Mouse (Mus musculus): ENCODE results near the gene Mcfd2. TPM values are rescaled to one million over a fixed set of nuclear protein-coding genes. Genes with fewer than 3 reads are reported as not detected.

Mcfd2 gene
- polyA plus RNA-seq, 3 experiments from 2014 or later = 20.8 to 40.7 (median 37.4) TPM

GRCm38 (mm10) chr17:87287197-87287777, 21.6 kb upstream of the Mcfd2 start:
- no peak for ATAC-seq

- no peak for ATAC-seq
Measured at GRCm38 (mm10) chr17:87286481-87287143, 20.9 kb upstream of the Mcfd2 start.

- ATAC-seq = no peak
Measured at GRCm38 (mm10) chr17:87285731-87286465, 20.2 kb upstream of the Mcfd2 start.

- ATAC-seq = no peak
Measured at GRCm38 (mm10) chr17:87284482-87285040, 18.8 kb upstream of the Mcfd2 start.

- peak; percentile 64 for ATAC-seq
Measured at GRCm38 (mm10) chr17:87283755-87284481, 18.2 kb upstream of the Mcfd2 start.

- peak; percentile 32 for ATAC-seq
Measured at GRCm38 (mm10) chr17:87283055-87283754, 17.5 kb upstream of the Mcfd2 start.

- ATAC-seq = peak; percentile 69
Measured at GRCm38 (mm10) chr17:87282706-87283053, 16.9 kb upstream of the Mcfd2 start, which contains the start of gene Ttc7. TSS of gene Ttc7 (plus strand) at chr17:87282886.

- peak; percentile 52 for ATAC-seq
Measured at GRCm38 (mm10) chr17:87282007-87282705, 16.4 kb upstream of the Mcfd2 start.

GRCm38 (mm10) chr17:87275363-87276341, 9.9 kb upstream of the Mcfd2 start:
- no peak for ATAC-seq

GRCm38 (mm10) chr17:87269454-87269853, 3.7 kb upstream of the Mcfd2 start:
- no peak for ATAC-seq

- ATAC-seq = peak; percentile 47
Measured at GRCm38 (mm10) chr17:87264927-87265791, 576 bp downstream of the Mcfd2 start.

- no peak for ATAC-seq
Measured at GRCm38 (mm10) chr17:87264054-87264830, 1.5 kb downstream of the Mcfd2 start.

GRCm38 (mm10) chr17:87263401-87263800, 2.3 kb downstream of the Mcfd2 start:
- ATAC-seq = no peak

- no peak for ATAC-seq
Measured at GRCm38 (mm10) chr17:87255672-87256071, 10.1 kb downstream of the Mcfd2 start.

GRCm38 (mm10) chr17:87254384-87254783, 11.4 kb downstream of the Mcfd2 start:
- ATAC-seq = no peak

GRCm38 (mm10) chr17:87246103-87246502, 19.6 kb downstream of the Mcfd2 start:
- no peak for ATAC-seq

GRCm38 (mm10) chr17:87237826-87238225, 27.9 kb downstream of the Mcfd2 start:
- no peak for ATAC-seq
